Mouse (Mus musculus) cerebellum, adult 2 months (tissue): ENCODE results near the gene Smtnl2.
"Not testable (repeated sequence)": the region's sequence is repeated elsewhere in the genome, so short reads cannot be mapped to it uniquely, and the experiment has no call there.

Source experiments
- CTCF ChIP-seq: fragments of 200-500 bp; IDR thresholded peaks from 2 replicates; pipeline ENCODE4 v1.5.1; 2011; ENCODE audit warnings: low read depth, mild to moderate bottlenecking, control low read depth, low read length, moderate library complexity, borderline replicate concordance; ENCODE audit not compliant: insufficient read depth
- POLR2A ChIP-seq: fragments of 200-500 bp; IDR thresholded peaks from 2 replicates; pipeline ENCODE4 v1.6.1; 2011; ENCODE audit warnings: low read length, control low read depth, borderline replicate concordance; ENCODE audit not compliant: insufficient read depth

DNA sequence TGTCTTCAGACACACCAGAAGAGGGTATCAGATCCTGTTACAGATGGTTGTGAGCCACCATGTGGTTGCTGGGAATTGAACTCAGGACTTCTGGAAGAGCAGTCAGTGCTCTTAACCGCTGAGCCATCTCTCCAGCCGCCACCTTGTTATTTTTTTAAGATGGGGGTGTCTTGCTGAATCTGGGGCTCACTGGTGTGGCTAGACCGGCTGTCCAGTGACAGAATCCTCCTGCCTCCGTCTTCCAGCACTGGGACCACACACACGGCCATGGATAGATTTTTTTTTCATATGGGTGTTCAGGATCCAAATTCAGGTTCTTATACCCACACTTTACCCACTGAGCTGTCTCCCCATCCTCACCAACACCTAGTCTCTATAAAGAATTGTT is 68.3 kb downstream of the Smtnl2 start:
- TF ChIP-seq POLR2A, CTCF: not testable (repeated sequence)
